Mouse (Mus musculus) brain, adult 2 months (tissue): ENCODE data around the gene Psmf1.
A peak's percentile ranks its signal among the peaks of the same experiment; 100 is the strongest.

Experiments
- DNase-seq: peaks from one replicate; pipeline ENCODE4 v3.0.0; 2011; ENCODE audit warnings: low read depth, low spot score

Gene Psmf1

DNA sequence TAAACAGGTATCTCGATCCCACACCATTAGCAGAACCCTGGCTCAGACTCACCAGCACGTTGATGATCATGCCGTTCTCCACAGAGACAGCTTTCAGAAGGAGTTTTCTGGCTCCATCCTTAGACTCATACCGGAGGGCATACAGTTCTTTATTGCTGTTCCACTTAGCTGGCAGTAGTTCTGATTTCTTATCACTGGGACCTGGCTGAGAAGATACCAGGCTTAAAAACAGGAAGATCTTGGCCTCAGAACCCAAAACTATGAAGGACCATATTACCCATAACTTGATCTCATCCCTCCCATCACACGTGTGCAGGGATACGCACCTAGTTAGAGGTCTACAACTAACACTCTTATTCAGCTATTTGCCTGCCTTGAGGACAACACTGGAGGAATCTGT lies 8.6 kb downstream of the Psmf1 start:
- DNase-seq = no peak

DNA sequence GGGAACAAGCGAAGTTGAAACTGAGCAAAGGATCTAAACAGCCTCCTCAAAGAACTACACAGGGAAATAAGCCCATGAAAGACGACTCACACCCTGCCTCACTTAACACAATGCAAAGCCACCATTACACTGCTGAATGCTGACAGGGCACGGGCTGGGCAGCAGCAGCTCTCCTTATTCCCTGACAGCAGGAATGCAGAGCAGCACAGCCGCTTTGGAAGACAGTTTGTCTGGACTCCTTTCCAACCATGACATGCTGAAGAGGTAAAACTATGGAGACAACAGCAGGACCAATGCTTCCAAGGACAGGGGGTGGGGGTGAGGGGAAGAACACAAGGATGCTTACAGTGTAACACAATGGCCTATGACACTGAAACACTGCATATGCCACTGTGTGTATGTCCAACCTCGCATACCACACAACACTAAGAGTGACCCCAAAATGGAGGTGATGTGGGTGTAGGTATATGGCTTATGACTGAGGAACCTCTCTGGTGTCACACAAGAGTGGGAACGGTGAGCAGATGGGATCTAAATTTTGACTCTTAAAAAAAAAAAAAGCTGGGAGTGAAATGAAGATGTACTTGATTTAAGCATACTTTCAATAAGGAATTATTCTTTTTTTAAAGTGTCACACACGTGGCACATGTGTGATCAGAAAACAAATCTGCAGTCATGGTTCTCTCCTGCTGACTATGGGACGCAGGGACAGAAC lies 10.7 kb downstream of the Psmf1 start:
- peak; percentile 52 for DNase-seq

DNA sequence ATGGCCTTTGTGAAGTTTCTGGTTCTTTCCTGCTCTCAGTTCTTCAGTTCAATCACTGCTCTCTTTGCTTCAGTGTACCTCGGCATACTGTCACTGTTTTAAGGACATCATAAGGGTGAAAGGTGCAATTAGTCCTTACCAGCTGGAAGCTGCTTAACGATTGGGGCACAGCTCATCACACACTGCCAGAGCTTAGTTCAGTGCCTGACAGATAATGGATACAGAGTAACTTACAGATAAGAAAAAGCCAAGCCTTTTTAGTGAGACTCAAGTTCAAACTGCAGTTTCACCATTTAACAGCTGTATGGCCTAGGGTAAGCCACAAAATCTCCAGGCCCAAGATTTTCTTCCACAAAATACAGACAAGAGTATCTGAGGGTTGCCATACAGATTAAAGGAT lies 19.9 kb downstream of the Psmf1 start:
- DNase-seq = no peak

DNA sequence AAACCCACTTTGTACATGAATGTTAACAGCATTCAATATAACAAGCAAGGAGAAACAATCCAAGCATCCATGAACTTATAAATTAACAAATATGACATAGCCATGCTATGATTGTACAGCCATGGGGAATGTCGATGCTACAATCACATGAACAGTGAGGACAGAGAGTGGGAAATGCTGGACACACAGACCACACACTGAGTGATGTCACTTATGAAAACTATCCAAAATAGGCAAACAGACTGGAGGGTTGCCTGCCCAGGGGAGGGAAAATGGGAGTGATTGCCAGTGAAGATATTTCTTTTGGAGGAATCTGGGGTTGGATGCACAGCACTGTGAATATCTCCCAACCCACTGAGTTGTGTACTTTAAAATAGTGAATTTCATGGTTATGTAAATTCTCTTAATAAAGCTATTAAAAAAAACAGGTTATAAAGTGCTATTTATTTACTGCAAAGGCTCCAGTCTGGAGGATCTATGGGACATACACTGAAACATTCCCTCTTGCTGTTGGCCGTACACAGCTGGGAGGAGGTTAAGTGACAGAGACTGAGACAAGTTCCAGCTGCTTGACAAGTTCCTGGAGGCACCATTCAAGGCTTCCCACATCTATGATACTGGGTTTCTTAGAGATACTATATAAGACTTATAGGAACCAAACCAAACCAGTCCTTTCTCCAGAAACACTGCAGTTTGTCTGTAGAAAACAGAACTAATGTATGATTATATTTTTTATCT lies 27.5 kb downstream of the Psmf1 start:
- DNase-seq = no peak

DNA sequence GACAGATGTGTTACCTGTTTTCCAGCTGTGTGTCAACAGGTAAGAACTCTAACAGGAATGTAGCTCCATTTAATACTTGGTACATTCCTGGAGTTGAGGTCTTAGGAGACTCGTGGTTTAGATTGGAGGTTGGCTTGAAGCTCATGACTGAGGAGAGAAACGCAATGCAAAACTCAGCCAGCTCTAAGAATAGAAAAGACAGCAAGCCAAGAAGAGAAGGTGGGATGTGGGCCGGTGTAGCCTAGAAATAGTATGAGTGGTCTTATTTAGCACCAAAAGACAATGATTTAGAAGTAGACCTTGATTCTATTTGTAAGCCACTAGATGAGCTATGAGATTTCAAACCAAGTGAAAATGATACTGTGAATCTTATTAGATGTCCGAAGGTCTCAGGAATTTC lies 28.5 kb downstream of the Psmf1 start:
- DNase-seq = peak; percentile 85

DNA sequence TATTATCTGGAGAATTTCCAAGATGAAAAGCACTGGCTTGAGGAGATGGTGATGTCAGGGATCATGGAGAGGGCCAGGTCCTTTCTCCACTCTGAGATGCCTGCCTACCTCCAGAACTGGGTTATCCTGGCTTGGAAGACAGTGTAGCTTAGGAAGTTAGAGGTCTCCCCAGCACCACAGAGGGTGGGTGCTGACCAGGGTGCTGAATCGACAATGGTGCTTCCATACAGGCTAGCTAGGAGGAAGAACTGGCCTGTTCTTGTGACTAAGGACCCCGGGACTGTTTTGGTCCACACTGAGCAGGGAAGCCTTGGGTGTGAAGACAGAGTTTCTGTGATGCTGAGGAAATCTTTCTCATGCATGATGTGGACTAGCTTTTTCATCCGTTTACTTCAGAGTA lies 31.3 kb downstream of the Psmf1 start:
- no peak for DNase-seq

DNA sequence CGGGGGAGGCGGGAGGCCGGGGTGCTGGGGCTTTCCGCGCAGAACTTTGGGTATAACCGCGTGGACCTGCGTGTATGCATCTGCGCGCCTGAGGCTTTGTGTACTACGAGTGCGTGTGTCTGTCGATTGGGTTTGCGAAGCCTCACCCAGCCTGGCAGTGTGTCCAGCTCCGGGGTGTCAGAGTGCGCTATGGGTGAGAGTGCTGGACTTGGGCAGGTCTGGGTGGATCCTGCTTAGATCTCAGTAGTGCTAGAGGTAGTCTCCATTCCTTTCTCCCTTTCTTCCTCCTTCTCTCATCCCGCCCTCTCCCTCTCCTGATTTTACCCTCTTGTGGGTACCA lies 41.2 kb downstream of the Psmf1 start:
- peak; percentile 39 for DNase-seq

DNA sequence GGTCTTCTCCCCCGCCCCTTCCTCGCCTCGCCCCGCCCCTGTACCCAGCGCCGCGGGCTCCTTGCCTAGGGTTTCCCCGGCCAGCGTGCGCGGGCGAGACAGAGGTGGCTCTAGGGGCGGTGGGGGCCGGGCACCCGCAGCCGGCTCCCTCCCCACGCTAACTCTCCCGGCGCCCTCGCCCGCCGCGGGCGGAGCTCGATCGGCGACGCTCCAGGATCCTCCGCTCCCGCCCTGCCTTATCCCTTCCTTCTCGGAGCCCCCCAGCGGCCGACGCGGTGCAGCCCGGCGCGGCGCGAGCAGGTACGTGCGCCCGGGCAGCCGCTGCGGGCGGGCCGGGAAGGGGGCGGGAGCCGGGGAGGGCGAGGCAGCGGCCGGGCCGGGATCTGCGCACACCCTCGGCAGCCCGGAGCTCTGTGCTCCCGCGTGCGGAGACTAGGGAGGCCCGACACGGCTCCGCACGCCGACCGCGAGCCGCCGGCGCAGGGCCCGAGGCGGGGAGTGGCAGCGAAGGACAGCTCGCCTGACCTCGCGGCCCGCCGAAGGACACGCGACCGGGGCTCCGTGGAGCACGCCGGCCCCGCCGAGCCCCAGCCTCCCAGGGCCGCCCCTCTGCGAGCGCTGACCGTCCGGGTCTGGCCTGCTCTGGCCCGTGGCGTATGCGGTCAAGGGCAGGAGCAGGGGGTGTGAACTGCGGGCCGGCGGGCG lies 41.7 kb downstream of the Psmf1 start:
- DNase-seq = peak; percentile 71

DNA sequence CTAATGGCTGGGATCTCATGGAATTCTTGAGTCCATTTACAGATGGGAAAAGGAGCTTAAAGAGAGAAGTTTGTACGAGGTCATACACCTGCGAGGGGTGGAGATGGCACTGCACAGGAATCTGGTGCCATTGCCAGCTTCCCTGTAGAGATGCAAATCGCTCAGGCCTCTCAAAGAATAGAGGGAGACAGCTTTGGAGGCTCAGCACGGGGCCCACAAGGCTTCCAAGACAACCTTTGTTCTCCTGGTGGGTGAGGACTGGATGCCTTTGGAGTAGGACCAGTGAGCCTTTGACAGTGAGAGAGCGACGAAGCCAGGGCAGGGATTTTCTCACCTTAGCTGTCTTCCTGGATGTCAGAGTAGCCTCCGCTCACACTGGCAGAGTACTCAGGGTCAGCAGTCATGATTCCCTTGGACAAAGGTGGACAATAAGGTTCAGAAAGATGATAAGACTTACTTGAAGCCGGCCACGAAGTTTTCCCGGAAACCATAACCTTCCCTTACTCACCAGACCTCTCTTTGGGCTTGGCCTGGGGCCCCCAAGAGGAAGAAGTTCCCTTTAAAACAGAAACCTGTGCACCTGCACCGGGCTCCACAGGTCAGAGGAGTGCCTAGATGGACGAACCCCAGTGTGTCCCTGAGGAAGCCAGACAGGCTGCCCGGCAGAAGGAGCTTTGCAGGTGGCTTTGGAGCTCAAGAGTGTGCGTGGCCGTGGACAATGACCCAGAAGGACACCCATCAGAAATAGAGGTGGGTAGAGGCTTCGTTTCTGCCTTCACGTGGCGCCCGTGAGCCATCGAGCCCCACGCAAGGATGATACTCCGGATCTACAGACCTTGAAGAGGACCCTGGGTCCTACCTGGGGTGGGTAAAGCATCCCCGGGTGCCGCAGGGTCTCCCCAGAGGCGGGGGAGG lies 42.5 kb downstream of the Psmf1 start, which contains the start of gene Tmem74b:
Gene Tmem74b (plus strand): TSS at position 778 of the 915 bp plus-strand sequence.
- peak; percentile 35 for DNase-seq

DNA sequence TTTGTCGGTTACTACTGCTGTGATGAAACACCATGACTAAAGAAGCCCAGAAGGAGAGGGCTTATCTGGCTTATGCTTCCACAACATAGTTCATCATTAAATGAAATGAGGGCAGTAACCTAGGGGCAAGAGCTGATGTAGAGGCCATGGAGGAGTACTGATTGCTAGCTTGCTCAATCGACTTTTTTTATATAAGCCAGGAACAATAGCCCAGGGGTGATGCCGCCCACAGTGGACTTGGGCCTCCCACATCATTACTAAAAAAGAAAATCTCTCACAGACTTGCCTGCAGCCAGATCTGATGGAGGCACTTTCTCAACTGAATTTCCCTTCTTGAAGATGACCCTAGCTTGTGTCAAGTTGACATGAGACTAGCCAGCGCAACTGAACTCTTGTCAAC lies 61.0 kb downstream of the Psmf1 start:
- DNase-seq = no peak

DNA sequence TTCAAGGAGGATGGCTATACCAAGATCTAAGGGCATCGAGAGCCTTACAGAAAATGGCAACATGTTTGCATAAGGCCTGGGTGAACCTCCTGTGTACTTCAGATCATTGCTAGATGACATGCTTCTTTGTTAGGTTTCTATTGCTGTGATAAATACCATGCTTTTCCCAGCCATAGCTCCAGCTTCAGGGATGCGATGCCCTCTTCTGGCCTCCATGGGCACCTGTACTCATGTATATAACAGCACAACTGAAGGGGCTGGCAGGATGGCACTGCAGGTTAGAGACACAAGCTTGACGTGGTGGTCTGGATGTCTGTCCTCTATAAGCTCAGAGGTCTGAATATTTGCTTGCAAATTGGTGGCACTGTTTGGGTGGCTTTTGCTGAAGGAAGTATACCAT lies 61.6 kb downstream of the Psmf1 start:
- peak; percentile 79 for DNase-seq

DNA sequence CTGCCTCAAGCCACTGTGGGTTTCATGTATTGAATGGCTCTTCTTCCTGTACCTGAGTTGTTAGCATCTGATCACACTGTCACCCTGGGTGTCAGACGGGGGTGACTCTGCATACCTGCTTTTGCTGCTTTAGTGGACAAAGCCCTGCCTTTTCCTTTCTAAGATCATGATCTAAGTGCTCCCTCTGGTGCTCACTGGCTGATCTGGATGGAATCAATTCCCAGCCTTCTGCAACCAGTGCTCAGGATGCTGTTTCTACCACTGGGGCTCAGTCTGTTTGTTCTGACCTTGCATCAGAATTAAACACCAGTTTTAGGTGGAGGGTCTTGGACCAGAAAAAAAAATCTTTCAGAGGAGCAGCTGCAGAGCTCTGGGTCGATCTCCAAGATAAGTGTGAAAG lies 67.8 kb downstream of the Psmf1 start:
- DNase-seq = peak; percentile 71

DNA sequence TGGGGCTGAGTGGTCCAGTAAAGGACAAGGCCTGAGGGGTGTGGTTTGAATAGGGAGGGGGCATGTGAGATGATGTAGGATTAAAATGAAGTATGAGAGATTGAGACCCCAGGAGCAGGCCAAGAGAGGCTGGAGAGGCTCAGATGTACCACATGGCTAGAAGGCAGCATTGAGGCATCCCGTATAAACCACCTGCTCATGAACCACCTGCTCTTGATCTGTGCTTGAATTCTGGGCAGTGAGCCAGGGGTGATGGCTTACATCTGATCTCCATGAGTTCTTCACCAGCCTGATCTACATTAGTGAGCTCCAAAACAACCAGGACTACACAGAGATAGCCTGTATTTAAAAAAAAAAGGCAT lies 73.0 kb downstream of the Psmf1 start:
- DNase-seq = peak; percentile 34

DNA sequence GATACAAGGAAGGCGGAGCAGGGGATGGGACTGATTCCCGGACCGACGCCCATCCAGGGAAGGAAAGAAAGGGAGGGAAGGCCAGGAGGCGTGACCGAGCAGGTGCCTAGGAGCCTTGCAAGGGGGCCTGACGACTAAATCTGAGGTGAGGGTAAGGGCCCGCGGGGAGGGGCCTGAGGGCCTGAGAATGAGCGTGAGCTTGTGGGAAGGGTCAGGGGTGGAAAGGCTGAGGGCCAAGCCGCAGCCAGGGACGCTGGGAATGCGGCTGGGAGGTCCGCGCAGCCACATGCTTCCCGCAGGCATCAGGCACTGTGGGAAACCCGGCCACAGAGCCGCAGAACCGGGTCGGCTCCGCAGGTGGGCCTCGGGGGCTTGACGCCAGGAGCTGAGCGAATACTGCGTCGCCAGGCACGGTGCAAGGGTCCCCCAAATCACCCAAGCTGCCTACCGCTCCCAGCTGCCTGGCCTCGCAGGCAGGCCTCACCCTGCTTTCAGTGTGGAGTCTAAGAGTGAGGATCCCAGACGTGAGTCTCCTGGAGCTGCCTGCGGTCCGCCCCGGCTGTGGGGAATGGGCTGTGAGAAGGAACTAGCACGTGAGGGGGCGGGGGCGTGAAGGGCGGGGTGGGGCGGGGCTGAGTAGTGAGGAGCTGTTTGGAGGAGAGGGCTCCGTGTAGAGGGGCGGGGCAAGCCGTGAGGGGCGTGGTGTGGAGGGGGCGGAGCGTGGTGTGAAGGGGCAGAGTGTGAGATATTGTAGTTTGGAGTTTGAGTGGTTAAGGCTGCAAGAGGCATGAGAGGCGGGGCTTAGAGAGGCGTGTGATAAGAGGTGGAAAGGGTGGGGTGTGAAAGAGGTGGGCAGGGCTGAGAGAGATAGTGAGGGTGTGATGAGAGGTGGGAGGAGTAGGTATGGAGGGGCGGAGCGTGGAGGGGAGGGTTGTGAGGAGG lies 73.7 kb downstream of the Psmf1 start:
- peak; percentile 6 for DNase-seq

DNA sequence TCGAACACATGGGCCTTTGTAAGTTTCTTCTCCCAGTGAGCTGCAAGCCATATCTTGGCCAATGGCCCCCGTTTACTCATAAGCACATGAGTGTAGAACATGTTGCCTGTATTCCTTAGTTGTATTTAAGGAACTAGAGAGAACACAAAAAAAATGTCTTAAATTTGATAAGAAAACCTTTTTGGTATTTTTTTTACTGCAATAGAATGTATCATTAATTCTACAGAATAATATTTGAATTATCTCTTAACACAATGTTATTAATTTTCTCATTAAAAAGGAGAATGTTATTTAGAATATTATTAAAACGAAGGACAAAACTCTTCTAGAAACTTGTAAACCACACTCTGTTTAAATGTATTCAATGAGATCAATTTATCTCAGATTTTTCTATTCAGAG lies 75.6 kb downstream of the Psmf1 start, which contains the start of gene Rad21l:
Gene Rad21l (minus strand): TSS at position 101 of the 400 bp plus-strand sequence.
- DNase-seq = no peak
